Mouse (Mus musculus) activated CD4-positive, CD25-positive, alpha-beta regulatory T cell (primary cell): ENCODE measurements around the gene Shtn1. TPM values are rescaled to one million over a fixed set of nuclear protein-coding genes. Genes with fewer than 3 reads are reported as not detected.

Experiments used
- polyA plus RNA-seq, 2 experiments: library from polyadenylated mRNA; unstranded; fragments of 100-300 nt; shearing (Covaris generic); gene quantifications; one replicate each; pipeline ENCODE4 v1.2.1; 2017

Gene Shtn1
- 1 to 10 TPM; 1.1 to 1.2 TPM for polyA plus RNA-seq

DNA sequence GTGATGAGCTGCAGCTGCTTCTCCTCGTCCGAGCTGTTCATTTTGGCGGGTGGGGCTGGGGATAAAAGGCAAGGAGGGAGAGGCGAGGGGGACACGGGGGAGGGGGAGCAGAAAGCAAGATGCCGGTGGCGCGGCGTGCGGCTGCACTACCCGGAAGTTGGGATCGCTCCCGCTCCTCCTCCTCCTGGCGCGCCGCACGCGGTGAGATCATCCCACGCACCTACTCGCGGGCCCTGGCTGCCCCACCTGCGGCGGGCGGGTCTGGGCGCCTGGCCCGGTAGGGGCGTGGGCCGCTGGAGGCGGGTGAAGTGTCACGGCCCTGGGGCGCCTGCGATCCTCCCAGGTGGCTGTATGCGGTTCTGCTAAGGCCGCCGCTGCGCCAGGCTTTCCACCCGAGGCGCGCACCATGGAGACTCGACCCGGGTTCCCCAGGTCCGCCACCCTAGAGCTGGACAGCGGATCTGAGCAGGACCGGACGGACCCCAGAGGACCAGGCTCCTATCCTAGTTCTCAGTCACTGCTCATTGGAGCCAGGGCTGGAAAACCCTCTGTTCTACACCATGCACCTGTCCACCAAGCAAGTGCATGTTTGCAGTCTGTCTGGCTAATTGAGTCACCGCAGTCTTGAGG is at the start of gene Shtn1:
Gene Shtn1 (minus strand): TSS at position 629 of the 630 bp plus-strand sequence.

GRCm38 (mm10) chr19:58942841-58943828 is 132.8 kb downstream of the Shtn1 start, which contains the start of the genes Eno4 and Hspa12a:
Gene Eno4, plus strand, starts transcription at chr19:58943425.
Gene Hspa12a, minus strand, starts transcription at chr19:58943654.

Other genes starting within 250 kb of the Shtn1 start
- under 1 TPM in 1 of 2 experiments, not detected in 1; 0.17 TPM for gene Eno4, start 132.7 kb downstream of the Shtn1 start, polyA plus RNA-seq
- gene Hspa12a, start 132.4 kb downstream of the Shtn1 start, polyA plus RNA-seq = 1 to 10 TPM in 1 of 2 experiments, under 1 TPM in 1; 0.26 to 2.0 TPM
- not detected for gene Vax1, start 94.0 kb upstream of the Shtn1 start, polyA plus RNA-seq
- not detected for gene Kcnk18, start 143.1 kb upstream of the Shtn1 start, polyA plus RNA-seq
- gene Slc18a2, start 184.8 kb upstream of the Shtn1 start, polyA plus RNA-seq = 1 to 10 TPM; 3.3 to 5.3 TPM
- 100 to 1,000 TPM in 1 of 2 experiments, 10 to 100 TPM in 1; 55.6 to 117 TPM for gene Rps12-ps3, start 246.2 kb upstream of the Shtn1 start, polyA plus RNA-seq